Mouse (Mus musculus) heart, embryonic 13.5 days (tissue): ENCODE results near the gene Set. TPM values are rescaled to one million over a fixed set of nuclear protein-coding genes. Genes with fewer than 3 reads are reported as not detected.
A peak's percentile ranks its signal among the peaks of the same experiment; 100 is the strongest.

Experiments
- ATAC-seq: fragments of 200-750 bp; cut with Nextera tagmentation; 2 replicates; pipeline ENCODE4 v1.8.0; 2017; ENCODE audit warnings: moderate TSS enrichment; ENCODE audit not compliant: insufficient number of reproducible peaks, low FRiP score, low TSS enrichment; ENCODE audit errors: extremely low read depth
- H3K27ac ChIP-seq: fragments of 300-500 bp; sonication (generic); replicated peaks from 2 replicates; pipeline ENCODE4 v1.5.1; 2015; ENCODE audit warnings: moderate library complexity, mild to moderate bottlenecking, inconsistent platforms
- H3K27me3 ChIP-seq: fragments of 300-500 bp; sonication (generic); replicated peaks from 2 replicates; pipeline ENCODE4 v1.6.1; 2015; ENCODE audit warnings: mild to moderate bottlenecking, inconsistent platforms
- H3K36me3 ChIP-seq: fragments of 300-500 bp; sonication (generic); 2 replicates; pipeline ENCODE4 v1.6.1; 2015; ENCODE audit warnings: mild to moderate bottlenecking, inconsistent platforms
- H3K4me1 ChIP-seq: fragments of 300-500 bp; sonication (generic); 2 replicates; pipeline ENCODE4 v1.6.1; 2015; ENCODE audit warnings: inconsistent platforms
- H3K4me2 ChIP-seq: fragments of 300-500 bp; sonication (generic); 2 replicates; pipeline ENCODE4 v1.6.1; 2015; ENCODE audit warnings: inconsistent platforms, mild to moderate bottlenecking, moderate library complexity
- H3K4me3 ChIP-seq: fragments of 300-500 bp; sonication (generic); 2 replicates; pipeline ENCODE4 v1.5.1; 2015; ENCODE audit warnings: moderate library complexity, mild to moderate bottlenecking, inconsistent platforms
- H3K9ac ChIP-seq: fragments of 300-500 bp; sonication (generic); 2 replicates; pipeline ENCODE4 v1.6.1; 2015; ENCODE audit warnings: inconsistent platforms, mild to moderate bottlenecking, moderate library complexity
- H3K9me3 ChIP-seq: fragments of 300-500 bp; sonication (generic); 2 replicates; pipeline ENCODE4 v1.6.1; 2016; ENCODE audit warnings: inconsistent platforms
- WGBS: fragments of 180-500 bp; shearing (Covaris S2); methylation state at CpG from one replicate; pipeline ENCODE4 v1.1.7; 2015; ENCODE audit warnings: mixed read lengths; 5-methylcytosine and 5-hydroxymethylcytosine counted together
- polyA plus RNA-seq: library from polyadenylated mRNA; unstranded; fragments of >200 nt; fragmentation: Nextera tagmentation; extraction: Ambion mirVana; gene quantifications from 2 replicates; pipeline ENCODE4 v1.2.1, GENCODE M21; 2015

The Set gene
- polyA plus RNA-seq, 1 experiment from 2014 or later: 214 TPM

DNA sequence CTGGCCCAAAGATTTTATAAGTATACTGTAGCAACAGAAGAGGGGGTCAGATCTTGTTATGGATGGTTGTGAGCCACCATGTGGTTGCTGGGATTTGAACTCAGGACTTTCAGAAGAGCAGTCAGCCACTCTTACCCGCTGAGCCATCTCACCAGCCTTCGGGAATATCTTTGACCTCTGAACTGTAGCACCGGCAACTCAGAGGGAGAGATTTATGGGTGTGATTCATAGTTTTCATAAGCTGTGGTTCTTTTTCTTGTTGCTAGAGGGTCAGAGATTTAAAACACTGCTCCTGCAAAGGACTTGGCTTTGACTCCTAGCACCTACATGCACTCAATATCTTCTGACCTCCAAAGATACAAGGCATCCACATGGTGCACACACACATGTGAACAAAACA is 18.4 kb downstream of the Set start:
- Histone ChIP-seq H3K4me1 (peaks cover 24% of the 10 kb centered on the region), H3K36me3 (peaks cover 22% of the 10 kb centered on the region), H3K27ac (no peak overlapping the region), H3K4me3 (no peak overlapping the region), H3K9ac (no peak overlapping the region), H3K27me3 (no peaks in the 10 kb centered on the region), H3K4me2 (no peak overlapping the region), H3K9me3 (no peaks in the 10 kb centered on the region)
- WGBS: 79% methylated on average over 3 of the region's 3 CpGs
- ATAC-seq: no peak

DNA sequence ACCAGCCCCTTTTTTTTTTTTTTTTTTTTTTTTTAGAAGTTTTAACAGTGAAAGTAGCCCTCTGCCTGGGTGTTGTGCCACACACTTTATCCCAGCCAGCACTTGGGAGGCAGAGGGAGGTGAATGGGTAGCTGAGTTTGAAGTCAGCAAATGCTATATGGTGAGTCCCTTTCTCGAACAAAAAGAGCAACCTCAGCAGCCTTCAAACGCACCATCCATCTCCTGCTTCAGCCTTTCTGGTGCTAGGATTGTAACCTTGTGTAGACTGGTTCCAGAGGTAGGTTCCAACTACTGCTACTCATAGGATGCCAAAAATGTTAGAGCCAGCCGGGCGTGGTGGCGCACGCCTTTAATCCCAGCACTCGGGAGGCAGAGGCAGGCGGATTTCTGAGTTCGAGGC is 19.3 kb downstream of the Set start:
- 90% methylated on average over 8 of the region's 9 CpGs for WGBS
- Histone ChIP-seq H3K4me1 (peaks cover 24% of the 10 kb centered on the region), H3K4me3 (no peak overlapping the region), H3K36me3 (peaks cover 20% of the 10 kb centered on the region), H3K4me2 (no peak overlapping the region), H3K27me3 (no peaks in the 10 kb centered on the region), H3K9ac (no peak overlapping the region), H3K9me3 (no peaks in the 10 kb centered on the region), H3K27ac (no peak overlapping the region)
- ATAC-seq: no peak

DNA sequence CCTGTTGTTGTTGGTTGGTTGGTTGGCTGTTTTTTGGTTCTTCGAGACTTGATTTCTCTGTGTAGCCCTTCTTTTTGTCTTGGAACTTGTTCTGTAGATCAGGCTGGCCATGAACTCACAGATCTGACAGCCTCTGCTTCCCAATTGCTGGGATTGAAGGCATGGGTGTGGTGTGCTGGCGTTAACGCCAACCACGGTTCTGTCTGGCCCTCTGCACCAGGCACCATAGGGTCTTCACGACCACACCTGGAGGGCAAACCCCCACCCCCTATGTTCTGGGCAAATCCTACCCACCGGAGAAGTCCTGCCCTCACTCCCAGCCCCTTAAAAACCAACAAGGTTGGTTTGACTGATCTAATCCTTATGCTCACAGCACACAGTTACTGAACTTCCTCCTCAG is 19.8 kb downstream of the Set start:
- Histone ChIP-seq H3K4me1 (peaks cover 24% of the 10 kb centered on the region), H3K4me3 (peak overlapping the region; percentile 75), H3K27ac (peak overlapping the region; percentile 93), H3K36me3 (peaks cover 16% of the 10 kb centered on the region), H3K4me2 (peak overlapping the region; percentile 99), H3K9me3 (no peaks in the 10 kb centered on the region), H3K9ac (peak overlapping the region; percentile 63; the same call in 1 of the 2 replicates), H3K27me3 (no peaks in the 10 kb centered on the region)
- no peak for ATAC-seq
- 64% methylated on average over 6 of the region's 6 CpGs for WGBS

DNA sequence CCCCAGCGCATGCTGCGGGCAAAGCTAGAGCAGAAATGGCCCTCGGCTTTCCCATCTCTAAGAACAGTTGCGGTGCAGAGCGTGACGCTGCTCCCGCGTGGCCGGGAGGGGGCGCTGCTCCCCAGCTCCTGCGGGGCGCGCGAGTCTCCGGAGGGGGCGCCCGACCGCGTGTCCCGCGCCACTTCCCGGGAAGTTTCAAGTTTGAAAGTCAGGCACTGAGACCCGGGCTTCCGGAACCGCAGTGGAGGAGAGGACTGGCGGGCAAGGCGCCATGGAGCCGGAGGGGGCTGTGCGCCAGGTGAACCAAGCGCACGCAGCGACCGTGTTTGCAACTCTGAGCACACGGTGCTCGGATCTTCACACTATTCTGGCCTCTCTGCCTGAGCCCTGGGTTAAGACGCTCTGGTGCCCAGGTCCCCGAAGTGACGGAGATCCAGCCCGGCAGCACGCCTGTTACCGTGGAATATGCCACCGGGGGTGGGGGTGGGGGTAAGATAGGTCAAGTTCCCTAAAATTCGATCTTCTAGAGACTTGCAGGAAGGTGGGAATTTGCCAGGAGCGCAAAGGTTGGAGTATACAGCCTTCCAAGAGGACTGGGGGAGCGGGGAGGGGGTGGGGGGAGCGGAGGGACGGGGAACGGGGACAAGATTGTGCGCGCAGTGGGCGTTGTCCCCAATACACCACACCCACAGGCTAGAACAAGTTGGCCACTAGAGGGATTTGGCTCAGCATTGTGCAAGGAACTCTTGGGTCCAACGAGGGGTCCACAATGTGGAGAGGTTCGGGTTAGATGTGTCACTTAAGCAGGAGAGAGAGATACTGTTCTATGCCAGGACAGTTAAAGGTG is 20.5 kb downstream of the Set start, which contains the start of gene Pkn3:
Gene Pkn3, plus strand, starts transcription at position 183 of the 847 bp plus-strand sequence.
- peak within 1 kb of the TSS; percentile 75 for H3K4me3 ChIP-seq
- peak; percentile 55; the same call in 1 of the 2 replicates for ATAC-seq
- no peaks in the 10 kb centered on the region for H3K9me3 ChIP-seq
- H3K9ac ChIP-seq: peak within 1 kb of the TSS; percentile 85
- peak within 1 kb of the TSS; percentile 93 for H3K27ac ChIP-seq
- WGBS: under 1% methylated on average over 53 of the region's 53 CpGs
- H3K36me3 ChIP-seq: peaks cover 9% of the 10 kb centered on the region
- H3K4me2 ChIP-seq: peak within 1 kb of the TSS; percentile 99
- H3K27me3 ChIP-seq: no peaks in the 10 kb centered on the region
- peaks cover 24% of the 10 kb centered on the region for H3K4me1 ChIP-seq

DNA sequence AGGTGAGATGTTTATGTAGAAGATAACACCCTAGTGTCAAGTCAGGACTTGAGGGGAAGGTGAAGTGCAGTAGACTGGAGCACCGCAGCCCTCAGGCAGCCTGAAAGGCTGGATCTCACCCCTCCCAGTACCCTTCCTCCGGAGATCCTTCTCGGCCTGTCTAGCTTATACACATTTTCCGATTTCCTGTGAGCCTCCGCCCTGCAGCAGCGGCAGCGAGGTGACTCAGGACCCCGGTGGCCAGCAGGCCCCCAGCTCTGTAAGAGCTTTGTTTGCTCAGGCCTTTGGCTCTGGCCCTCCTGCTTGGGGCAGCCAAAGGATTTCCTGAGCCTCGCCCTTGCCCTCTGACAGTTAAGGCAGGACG is 21.2 kb downstream of the Set start:
- peak; percentile 21; the same call in 1 of the 2 replicates for ATAC-seq
- H3K9ac ChIP-seq: peak overlapping the region; percentile 85
- H3K27ac ChIP-seq: peak overlapping the region; percentile 93
- H3K27me3 ChIP-seq: no peaks in the 10 kb centered on the region
- no peaks in the 10 kb centered on the region for H3K9me3 ChIP-seq
- peaks cover 24% of the 10 kb centered on the region for H3K4me1 ChIP-seq
- peak overlapping the region; percentile 75 for H3K4me3 ChIP-seq
- peaks cover 3% of the 10 kb centered on the region; the same call in 1 of the 2 replicates for H3K36me3 ChIP-seq
- peak overlapping the region; percentile 99 for H3K4me2 ChIP-seq
- 13% methylated on average over 10 of the region's 10 CpGs for WGBS

DNA sequence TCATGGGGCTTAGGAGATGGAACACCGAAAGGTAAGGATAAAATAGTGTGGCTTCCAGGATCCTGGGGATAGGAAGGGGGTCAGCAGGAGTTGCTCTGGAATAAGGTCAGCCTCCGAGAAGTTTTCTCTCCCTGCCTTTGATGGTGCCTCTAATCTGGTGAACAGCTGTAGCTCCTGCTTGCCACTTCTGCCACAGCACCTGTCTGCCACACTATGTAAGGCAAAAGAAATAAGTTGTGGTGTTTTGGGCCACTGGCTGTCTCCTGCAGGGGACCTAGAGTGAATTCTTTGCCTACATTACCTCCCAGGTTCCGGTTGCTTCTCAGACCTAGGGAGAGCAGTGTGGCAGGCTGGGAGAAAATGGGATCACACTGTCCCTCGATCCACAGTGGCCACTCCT is 21.6 kb downstream of the Set start:
- Histone ChIP-seq H3K36me3 (no peaks in the 10 kb centered on the region; the same call in 1 of the 2 replicates), H3K9ac (peak overlapping the region; percentile 85), H3K4me1 (peaks cover 24% of the 10 kb centered on the region), H3K27me3 (no peaks in the 10 kb centered on the region), H3K4me3 (peak overlapping the region; percentile 75), H3K27ac (peak overlapping the region; percentile 93), H3K9me3 (no peaks in the 10 kb centered on the region), H3K4me2 (peak overlapping the region; percentile 99)
- 64% methylated on average over 4 of the region's 4 CpGs for WGBS
- ATAC-seq: no peak

DNA sequence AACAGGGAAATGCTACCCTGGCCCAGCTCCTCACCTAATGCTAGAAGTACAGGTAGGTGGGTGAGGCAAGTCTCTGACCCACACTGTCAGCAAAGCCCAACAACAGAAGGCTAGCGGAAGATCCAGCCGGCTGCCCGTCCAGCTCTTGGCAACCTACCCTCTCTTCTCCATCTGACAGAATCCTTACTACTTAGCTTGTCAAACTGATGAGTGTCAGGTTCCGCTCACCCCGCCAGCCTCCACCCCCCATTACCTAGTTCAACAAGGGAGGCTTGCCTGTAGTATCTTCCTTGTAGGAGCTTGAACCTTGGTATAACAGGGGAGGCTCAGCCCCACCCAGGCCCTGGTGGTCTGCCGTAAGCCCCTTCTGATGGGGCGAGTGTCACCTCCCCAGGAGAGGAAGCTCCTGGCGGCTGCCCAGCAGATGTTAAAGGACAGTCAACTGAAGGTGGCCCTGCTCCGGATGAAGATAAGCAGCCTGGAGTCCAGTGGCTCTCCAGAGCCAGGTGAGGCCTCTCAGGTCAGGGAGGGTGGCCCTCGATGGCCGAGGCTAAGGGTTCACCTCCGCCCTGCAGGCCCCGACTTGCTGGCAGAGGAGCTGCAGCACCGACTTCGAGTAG is 23.1 kb downstream of the Set start:
- Histone ChIP-seq H3K4me1 (peaks cover 35% of the 10 kb centered on the region), H3K27ac (no peak overlapping the region), H3K27me3 (no peaks in the 10 kb centered on the region), H3K36me3 (no peaks in the 10 kb centered on the region; the same call in none of the 2 replicates), H3K4me2 (0 out of 2 replicates have a peak overlapping the region, but pooled peaks have one; percentile 99), H3K4me3 (no peak overlapping the region), H3K9ac (peak overlapping the region; percentile 85; the same call in 1 of the 2 replicates), H3K9me3 (no peaks in the 10 kb centered on the region)
- no peak for ATAC-seq
- 78% methylated on average over 15 of the region's 15 CpGs for whole genome bisulfite sequencing

DNA sequence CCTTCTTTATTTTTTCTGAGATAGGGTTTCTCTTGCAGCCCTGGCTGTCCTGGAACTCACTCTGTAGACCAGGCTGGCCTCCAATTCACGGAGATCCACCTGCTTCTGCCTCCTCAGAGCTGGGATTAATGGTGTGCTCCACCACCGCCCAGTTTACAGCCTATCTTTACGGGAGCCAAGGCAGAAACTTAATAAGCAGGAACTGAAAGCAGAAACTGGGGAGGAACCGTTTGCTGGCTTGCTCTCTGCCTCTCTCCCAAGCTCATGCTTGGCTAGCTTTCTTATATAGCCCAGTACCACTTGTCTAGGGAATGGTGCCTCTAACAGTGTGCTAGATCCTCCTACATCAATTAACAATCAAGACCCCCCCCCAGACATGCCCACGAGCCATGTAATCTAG is 26.9 kb downstream of the Set start:
- WGBS: 53% methylated on average over 5 of the region's 5 CpGs
- Histone ChIP-seq H3K27me3 (no peaks in the 10 kb centered on the region), H3K9ac (peak overlapping the region; percentile 69; the same call in 1 of the 2 replicates), H3K27ac (no peak overlapping the region), H3K4me2 (peak overlapping the region; percentile 58), H3K36me3 (peaks cover 16% of the 10 kb centered on the region), H3K9me3 (no peaks in the 10 kb centered on the region), H3K4me3 (no peak overlapping the region), H3K4me1 (peaks cover 22% of the 10 kb centered on the region)
- no peak for ATAC-seq

DNA sequence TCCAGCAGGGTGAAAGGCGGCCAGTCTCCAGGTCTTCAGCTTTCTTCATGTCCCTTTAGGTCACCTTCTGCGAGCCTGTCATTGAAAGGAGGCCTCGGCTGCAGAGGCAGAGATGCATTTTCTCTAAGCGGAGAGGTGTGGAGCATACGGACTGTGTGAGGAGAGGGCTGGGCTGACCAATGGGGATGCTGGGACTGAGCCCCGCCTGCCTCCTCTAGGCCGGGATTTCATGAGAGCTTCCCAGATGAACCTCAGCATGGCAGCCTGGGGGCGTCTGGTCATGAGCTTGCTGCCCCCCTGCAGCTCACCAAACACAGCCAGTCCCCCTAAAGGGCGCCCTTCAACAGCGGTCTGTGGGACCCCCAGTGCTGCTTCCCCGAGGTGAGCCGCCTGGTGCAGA is 27.5 kb downstream of the Set start:
- no peaks in the 10 kb centered on the region for H3K9me3 ChIP-seq
- peak overlapping the region; percentile 69 for H3K9ac ChIP-seq
- H3K4me1 ChIP-seq: peaks cover 17% of the 10 kb centered on the region
- H3K4me2 ChIP-seq: peak overlapping the region; percentile 58
- peaks cover 17% of the 10 kb centered on the region for H3K36me3 ChIP-seq
- 24% methylated on average over 12 of the region's 12 CpGs for WGBS
- H3K27ac ChIP-seq: no peak overlapping the region
- no peak; the same call in 1 of the 2 replicates for ATAC-seq
- no peaks in the 10 kb centered on the region for H3K27me3 ChIP-seq
- H3K4me3 ChIP-seq: peak overlapping the region; percentile 29

DNA sequence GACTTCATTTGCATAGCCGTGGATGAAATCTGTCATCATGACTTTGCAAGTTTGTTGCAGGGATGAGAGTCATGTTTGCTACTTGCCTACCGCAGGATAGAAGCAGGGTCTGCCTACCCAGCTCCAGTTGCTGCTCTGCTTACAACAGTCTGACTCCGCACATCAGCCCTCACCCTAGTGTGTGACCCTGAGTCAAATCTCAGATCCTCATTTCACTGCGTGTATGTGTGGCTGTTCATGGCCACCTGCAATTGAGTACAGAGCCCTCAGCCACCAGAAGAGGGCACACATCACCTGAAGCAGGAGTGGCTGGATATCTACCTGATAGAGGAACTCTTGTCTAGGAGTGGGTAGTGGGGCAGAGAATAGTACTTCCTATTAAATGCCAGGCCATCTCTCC is 30.1 kb downstream of the Set start:
- no peak overlapping the region for H3K4me3 ChIP-seq
- peaks cover 43% of the 10 kb centered on the region for H3K36me3 ChIP-seq
- 81% methylated on average over 4 of the region's 4 CpGs for WGBS
- H3K4me2 ChIP-seq: no peak overlapping the region
- no peak for ATAC-seq
- peaks cover 14% of the 10 kb centered on the region for H3K4me1 ChIP-seq
- H3K27me3 ChIP-seq: no peaks in the 10 kb centered on the region
- no peak overlapping the region for H3K27ac ChIP-seq
- H3K9me3 ChIP-seq: no peaks in the 10 kb centered on the region
- no peak overlapping the region for H3K9ac ChIP-seq

DNA sequence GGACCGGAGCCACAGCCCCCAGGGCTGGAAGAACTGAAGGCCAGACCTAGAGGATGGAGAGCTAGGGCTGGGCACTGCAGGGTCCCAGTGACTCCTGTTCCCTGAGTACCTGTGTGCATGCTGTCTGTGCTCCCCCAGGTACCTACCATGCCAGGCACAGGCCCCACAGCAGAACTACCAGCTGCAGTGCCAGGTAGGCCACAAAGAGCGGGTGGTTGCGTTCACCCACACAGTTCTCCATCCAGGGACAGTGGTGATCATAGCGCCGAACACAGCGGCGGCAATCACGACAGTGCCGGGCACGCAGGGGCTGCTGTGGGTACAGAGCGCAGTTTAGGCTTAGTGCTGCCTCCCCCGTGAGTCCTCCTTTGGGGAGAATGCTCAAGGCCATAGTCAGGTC is 34.3 kb downstream of the Set start:
- no peaks in the 10 kb centered on the region for H3K27me3 ChIP-seq
- H3K4me3 ChIP-seq: no peak overlapping the region
- WGBS: 95% methylated on average over 12 of the region's 12 CpGs
- ATAC-seq: no peak
- H3K4me1 ChIP-seq: peaks cover 23% of the 10 kb centered on the region
- no peaks in the 10 kb centered on the region for H3K9me3 ChIP-seq
- H3K36me3 ChIP-seq: peaks cover 40% of the 10 kb centered on the region
- H3K4me2 ChIP-seq: no peak overlapping the region
- no peak overlapping the region for H3K27ac ChIP-seq
- no peak overlapping the region for H3K9ac ChIP-seq
